Mouse (Mus musculus): ENCODE results near the gene Scgb2b12.
"Not testable (repeated sequence)": the region's sequence is repeated elsewhere in the genome, so short reads cannot be mapped to it uniquely, and the experiment has no call there.

Scgb2b12 gene

DNA sequence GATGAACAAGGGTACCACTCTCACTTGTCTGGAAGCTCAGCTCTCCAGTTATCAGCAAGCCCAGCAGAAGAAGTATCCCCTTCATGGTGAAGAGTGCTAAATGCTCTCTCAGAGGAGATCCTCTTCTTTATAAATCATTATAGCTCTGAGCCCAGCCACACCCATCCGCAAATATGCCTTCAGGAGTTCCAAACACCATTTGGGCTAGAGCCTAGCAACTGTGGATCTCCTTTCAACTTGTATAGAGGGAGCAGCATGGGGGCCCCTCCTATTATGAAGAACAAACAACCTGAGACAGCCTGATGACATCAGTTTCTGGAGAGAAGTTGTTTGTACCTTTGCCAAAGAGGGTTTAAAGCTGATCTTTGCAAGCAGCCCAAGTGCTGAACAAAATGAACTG is at the start of gene Scgb2b12:
TSS of gene Scgb2b12 (minus strand) at position 101 of the 400 bp plus-strand sequence.
- not testable (repeated sequence) for DNase-seq

DNA sequence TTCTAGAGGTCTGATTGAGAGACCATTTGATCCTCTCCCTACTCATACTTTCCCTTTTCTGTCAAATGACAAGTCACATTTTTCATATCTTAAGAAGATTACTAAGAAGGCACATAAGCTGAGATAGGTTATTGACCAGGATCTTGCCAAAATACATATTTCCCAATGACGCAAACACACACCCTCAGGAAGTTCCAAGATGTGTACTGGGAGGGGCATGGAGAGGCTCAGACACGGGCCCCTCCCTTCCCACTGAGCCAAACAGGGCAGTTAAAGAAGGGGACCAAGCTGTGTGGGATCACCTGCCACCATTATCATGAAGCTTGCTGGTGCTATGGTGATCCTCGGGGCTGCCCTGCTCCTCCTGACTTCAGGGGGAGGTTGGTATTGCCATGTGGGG is 6.8 kb upstream of the Scgb2b12 start, which contains the start of gene Scgb1b12:
TSS of gene Scgb1b12 (plus strand) at position 301 of the 400 bp plus-strand sequence.
- not testable (repeated sequence) for DNase-seq
